Mouse (Mus musculus): ENCODE measurements around the gene B4galnt3.

GRCm38 (mm10) chr6:120193174-120193573 lies 101.2 kb downstream of the B4galnt3 start:
- TF ChIP-seq CTCF (IDR thresholded peaks at IDR 0.05; ENCODE audit: low read depth, low read length): peak; percentile 93
- TF ChIP-seq POLR2A (IDR thresholded peaks at IDR 0.05; ENCODE audit: insufficient read depth, low read length): no peak

All from ES-Bruce4 (cell line).